Mouse (Mus musculus): ENCODE measurements around the gene Olfr732.

The Olfr732 gene

GRCm38 (mm10) chr14:50284106-50284505 is at the start of gene Olfr732:
TSS of gene Olfr732 (minus strand) at chr14:50284206.
- no peak for TF ChIP-seq GATA4 (IDR thresholded peaks at IDR 0.05; ENCODE audit: insufficient replicate concordance, low read length)

GRCm38 (mm10) chr14:50326661-50327060 is 42.7 kb upstream of the Olfr732 start, which contains the start of gene Olfr734:
TSS of gene Olfr734 (minus strand) at chr14:50326761.
- TF ChIP-seq GATA4 (IDR thresholded peaks at IDR 0.05; ENCODE audit: insufficient replicate concordance, low read length) = no peak

GRCm38 (mm10) chr14:50301422-50301821 is 17.4 kb upstream of the Olfr732 start, which contains the start of gene Olfr733:
TSS of gene Olfr733 (minus strand) at chr14:50301522.
- TF ChIP-seq GATA4 (IDR thresholded peaks at IDR 0.05; ENCODE audit: insufficient replicate concordance, low read length) = no peak

GRCm38 (mm10) chr14:50241766-50242165 is 42.2 kb downstream of the Olfr732 start, which contains the start of gene Olfr731:
TSS of gene Olfr731 (minus strand) at chr14:50241866.
- TF ChIP-seq GATA4 (IDR thresholded peaks at IDR 0.05; ENCODE audit: insufficient replicate concordance, low read length) = no peak

All from liver, adult (tissue).